5 mouse cellular contexts compared by ENCODE assay signal in the genomic region with DNA sequence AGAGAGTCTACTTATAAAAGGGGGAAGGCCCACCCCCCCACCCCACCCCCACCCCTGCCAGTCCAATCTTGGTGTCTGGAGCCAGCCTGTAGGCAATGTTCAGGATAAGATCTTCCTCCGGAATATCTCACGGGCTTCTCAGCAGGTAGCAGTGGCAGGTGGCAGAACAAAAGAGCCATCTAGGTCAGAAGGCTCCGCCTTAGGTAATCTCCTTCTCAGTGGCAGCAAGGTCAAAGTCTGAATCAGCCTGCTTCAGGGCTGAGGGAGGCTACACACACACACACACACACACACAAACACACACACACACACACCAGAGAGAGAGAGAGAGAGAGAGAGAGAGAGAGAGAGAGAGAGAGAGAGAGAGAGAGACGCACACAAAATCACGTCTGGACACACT.
A peak's percentile ranks its signal among the peaks of the same experiment; 100 is the strongest.
DNase-seq lines count a peak whose midpoint lies in the region; ATAC-seq and TF ChIP-seq lines count a peak whose summit lies in the region.
"Not testable (repeated sequence)": the region's sequence is repeated elsewhere in the genome, so short reads cannot be mapped to it uniquely, and the experiment has no call there.

No protein-coding gene starts in this region.

- TF ChIP-seq EP300 in stomach, postnatal 0 days (optimal IDR thresholded peaks at IDR 0.05) = not testable (repeated sequence)

- peak; percentile 43 for ATAC-seq in intestine, embryonic 15.5 days
- peak; percentile 92 for ATAC-seq in intestine, postnatal 0 days
- ATAC-seq in stomach, postnatal 0 days (ENCODE audit: low FRiP score, low TSS enrichment) = peak; percentile 75

- TF ChIP-seq CTCF in intestine, postnatal 0 days (IDR thresholded peaks at IDR 0.05; ENCODE audit: low read depth); stomach, postnatal 0 days (IDR thresholded peaks at IDR 0.05; ENCODE audit: low read depth): not testable (repeated sequence)

- not testable (repeated sequence) for H3K4me3 ChIP-seq in intestine, embryonic 15.5 days (replicated peaks); intestine, postnatal 0 days (ENCODE audit: low read depth, low read length); stomach, postnatal 0 days (ENCODE audit: low read depth, low read length)

- not testable (repeated sequence) for H3K27me3 ChIP-seq in intestine, embryonic 15.5 days (replicated peaks); intestine, postnatal 0 days (replicated peaks; ENCODE audit: control insufficient read depth, insufficient read depth, low read length); stomach, postnatal 0 days (ENCODE audit: control insufficient read depth, insufficient read depth, low read length)

- H3K27ac ChIP-seq in intestine, embryonic 15.5 days; intestine, postnatal 0 days (ENCODE audit: low read depth, low read length); stomach, postnatal 0 days (replicated peaks): not testable (repeated sequence)

- H3K4me2 ChIP-seq in intestine, embryonic 15.5 days (replicated peaks); intestine, postnatal 0 days (replicated peaks; ENCODE audit: low read depth); stomach, postnatal 0 days (replicated peaks; ENCODE audit: low read depth): not testable (repeated sequence)

- H3K36me3 ChIP-seq in intestine, embryonic 15.5 days; intestine, postnatal 0 days (ENCODE audit: control insufficient read depth, insufficient read depth); stomach, postnatal 0 days (ENCODE audit: control insufficient read depth, insufficient read depth, low read length): not testable (repeated sequence)

- 56% methylated on average over 5 of the region's 5 CpGs for WGBS in intestine, embryonic 15.5 days
- WGBS in intestine, postnatal 0 days = 54% methylated on average over 5 of the region's 5 CpGs
- WGBS in stomach, postnatal 0 days = 50% methylated on average over 5 of the region's 5 CpGs

- H3K4me1 ChIP-seq in intestine, embryonic 15.5 days (replicated peaks); intestine, postnatal 0 days (replicated peaks; ENCODE audit: control insufficient read depth, insufficient read depth, low read length); stomach, postnatal 0 days (replicated peaks; ENCODE audit: control insufficient read depth, insufficient read depth): not testable (repeated sequence)

- DNase-seq in ES-CJ7 (ENCODE audit: low read depth, low spot score) (peak; percentile 61), R1 (ENCODE audit: low read depth, low spot score) (peak; percentile 43)
- peak; percentile 18 for DNase-seq in stomach, postnatal 0 days (ENCODE audit: low spot score)

- H3K9me3 ChIP-seq in intestine, embryonic 15.5 days; intestine, postnatal 0 days (ENCODE audit: control insufficient read depth); stomach, postnatal 0 days (ENCODE audit: control insufficient read depth, low read length): not testable (repeated sequence)

- not testable (repeated sequence) for H3K9ac ChIP-seq in intestine, embryonic 15.5 days; intestine, postnatal 0 days (ENCODE audit: low read depth, low read length); stomach, postnatal 0 days (ENCODE audit: low read length)
